Mouse (Mus musculus): ENCODE results near the gene Prkd2. TPM values are rescaled to one million over a fixed set of nuclear protein-coding genes. Genes with fewer than 3 reads are reported as not detected.

Gene Prkd2
- polyA plus RNA-seq, 2 experiments = 19.2 to 35.9 TPM

- DNase-seq (ENCODE audit: low spot score) (no peak), ATAC-seq (ENCODE audit: low FRiP score, low read depth) (no peak)
- TF ChIP-seq POLR2A (IDR thresholded peaks at IDR 0.05; ENCODE audit: borderline replicate concordance, extremely low read depth, insufficient read depth, insufficient read length) = no peak
- H3K4me1 ChIP-seq (ENCODE audit: control insufficient read depth, insufficient read depth, low read length) = peaks cover 5% of the 10 kb centered on the region; the same call in 1 of the 2 replicates
- no peak overlapping the region for H3K27ac ChIP-seq (replicated peaks; ENCODE audit: low read depth, low read length)
- no peak overlapping the region for H3K4me2 ChIP-seq (replicated peaks; ENCODE audit: low read depth, low read length, severe bottlenecking)
- no peak overlapping the region for H3K4me3 ChIP-seq (replicated peaks; ENCODE audit: low read length)
- no peaks in the 10 kb centered on the region for H3K9me3 ChIP-seq (ENCODE audit: control insufficient read depth, low read length)
- H3K9ac ChIP-seq (ENCODE audit: low read depth, low read length, severe bottlenecking) = 0 out of 2 replicates have a peak overlapping the region, but pooled peaks have one; percentile 21
- peaks cover 35% of the 10 kb centered on the region for H3K36me3 ChIP-seq (ENCODE audit: control insufficient read depth, insufficient read depth, low read length)
- no peaks in the 10 kb centered on the region for H3K27me3 ChIP-seq (ENCODE audit: control insufficient read depth, insufficient read depth, low read length)
- WGBS = 54% methylated on average over 6 of the region's 6 CpGs
Observed at GRCm38 (mm10) chr7:16912360-16912759, 69.7 kb downstream of the Prkd2 start.

DNA sequence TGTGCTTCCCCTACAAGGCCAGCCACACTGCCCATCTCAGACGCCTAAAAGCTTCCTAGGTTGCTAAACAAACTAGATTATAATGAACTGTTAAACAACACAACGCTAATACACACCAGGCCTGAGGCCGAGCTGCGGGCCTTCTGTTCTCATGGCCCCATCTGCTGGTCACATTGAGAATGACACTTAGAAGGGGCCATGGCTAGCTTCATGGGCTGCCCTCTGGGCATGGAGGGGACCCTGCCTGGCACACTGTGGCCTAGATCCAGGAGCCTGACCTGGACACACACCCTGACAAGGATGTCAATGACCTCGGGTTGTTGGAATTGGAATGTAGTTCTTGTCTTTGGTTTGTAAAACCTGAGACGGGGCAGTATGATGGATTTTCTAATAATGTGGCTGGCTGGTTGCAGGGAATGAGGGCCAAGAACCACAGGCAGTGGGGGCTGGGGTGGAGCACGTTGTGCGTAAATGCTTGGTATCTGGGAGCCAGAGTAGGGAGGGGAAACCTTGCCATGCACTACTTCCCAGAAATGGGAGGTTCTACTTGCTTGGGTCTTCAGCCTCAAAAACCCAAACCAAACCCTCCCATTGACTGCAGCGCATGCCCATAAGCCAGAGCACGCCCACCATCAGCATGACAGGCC is 71.2 kb downstream of the Prkd2 start:
- Histone ChIP-seq H3K27me3 (ENCODE audit: control insufficient read depth, insufficient read depth, low read length) (no peaks in the 10 kb centered on the region), H3K36me3 (ENCODE audit: control insufficient read depth, insufficient read depth, low read length) (peaks cover 51% of the 10 kb centered on the region), H3K27ac (replicated peaks; ENCODE audit: low read depth, low read length) (no peak overlapping the region), H3K4me2 (replicated peaks; ENCODE audit: low read depth, low read length, severe bottlenecking) (no peak overlapping the region), H3K4me1 (ENCODE audit: control insufficient read depth, insufficient read depth, low read length) (peaks cover 5% of the 10 kb centered on the region; the same call in 1 of the 2 replicates), H3K4me3 (replicated peaks; ENCODE audit: low read length) (no peak overlapping the region), H3K9ac (ENCODE audit: low read depth, low read length, severe bottlenecking) (no peak overlapping the region), H3K9me3 (ENCODE audit: control insufficient read depth, low read length) (no peaks in the 10 kb centered on the region)
- ATAC-seq (ENCODE audit: low FRiP score, low read depth) = peak; percentile 60
- peak; percentile 71 for DNase-seq (ENCODE audit: low spot score)
- no peak for TF ChIP-seq POLR2A (IDR thresholded peaks at IDR 0.05; ENCODE audit: borderline replicate concordance, extremely low read depth, insufficient read depth, insufficient read length)
- WGBS = 36% methylated on average over 10 of the region's 10 CpGs

DNA sequence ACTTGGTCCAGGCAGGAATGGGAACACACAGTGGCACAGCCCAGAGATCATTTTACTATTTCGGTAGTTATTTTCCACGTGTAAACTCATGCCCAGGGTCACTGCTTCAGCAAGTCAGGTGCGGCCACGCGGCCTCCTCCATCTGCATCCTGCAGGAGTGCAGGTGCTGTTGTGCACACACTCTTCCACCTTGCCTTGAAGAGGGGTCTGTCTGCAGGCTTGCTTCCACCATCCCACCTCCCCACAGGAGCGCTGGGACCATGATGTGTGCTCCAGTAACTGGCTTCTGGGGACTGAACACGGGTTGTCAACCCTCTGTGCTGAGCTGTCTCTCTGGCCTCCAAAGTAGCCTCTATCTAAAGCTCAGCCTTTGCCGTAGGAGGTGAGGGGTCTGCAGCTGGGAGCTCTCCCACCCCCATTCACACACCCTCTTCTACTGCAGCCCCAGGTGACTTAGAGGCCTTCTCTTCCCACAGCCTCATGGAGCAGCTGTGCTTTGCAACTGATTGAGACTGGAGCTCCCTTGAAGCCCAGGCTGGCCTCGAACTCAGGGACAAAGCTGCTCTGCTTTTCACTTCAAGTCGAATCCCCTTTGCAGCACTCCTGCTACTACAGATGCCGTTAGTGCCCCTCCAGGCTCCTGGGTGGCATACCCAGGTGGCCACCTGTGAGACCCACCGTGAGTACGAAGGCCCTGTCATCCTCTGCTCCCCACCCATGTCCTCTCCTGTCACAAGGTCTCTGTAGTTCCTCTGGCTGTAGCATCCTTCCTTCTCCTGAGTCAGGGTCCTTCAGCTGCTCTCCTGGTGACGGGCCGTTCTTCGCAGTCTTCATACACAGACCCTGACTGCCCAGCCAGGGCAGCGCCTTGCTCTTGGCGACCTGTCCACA is 72.0 kb downstream of the Prkd2 start:
- no peak overlapping the region for H3K4me2 ChIP-seq (replicated peaks; ENCODE audit: low read depth, low read length, severe bottlenecking)
- TF ChIP-seq POLR2A (IDR thresholded peaks at IDR 0.05; ENCODE audit: borderline replicate concordance, extremely low read depth, insufficient read depth, insufficient read length) = no peak
- 82% methylated on average over 18 of the region's 18 CpGs for WGBS
- H3K27ac ChIP-seq (replicated peaks; ENCODE audit: low read depth, low read length) = no peak overlapping the region
- H3K9ac ChIP-seq (ENCODE audit: low read depth, low read length, severe bottlenecking) = no peak overlapping the region
- no peak for ATAC-seq (ENCODE audit: low FRiP score, low read depth)
- DNase-seq (ENCODE audit: low spot score) = no peak
- H3K4me1 ChIP-seq (ENCODE audit: control insufficient read depth, insufficient read depth, low read length) = peaks cover 7% of the 10 kb centered on the region
- H3K27me3 ChIP-seq (ENCODE audit: control insufficient read depth, insufficient read depth, low read length) = no peaks in the 10 kb centered on the region
- no peak overlapping the region for H3K4me3 ChIP-seq (replicated peaks; ENCODE audit: low read length)
- peaks cover 59% of the 10 kb centered on the region for H3K36me3 ChIP-seq (ENCODE audit: control insufficient read depth, insufficient read depth, low read length)
- H3K9me3 ChIP-seq (ENCODE audit: control insufficient read depth, low read length) = no peaks in the 10 kb centered on the region

DNA sequence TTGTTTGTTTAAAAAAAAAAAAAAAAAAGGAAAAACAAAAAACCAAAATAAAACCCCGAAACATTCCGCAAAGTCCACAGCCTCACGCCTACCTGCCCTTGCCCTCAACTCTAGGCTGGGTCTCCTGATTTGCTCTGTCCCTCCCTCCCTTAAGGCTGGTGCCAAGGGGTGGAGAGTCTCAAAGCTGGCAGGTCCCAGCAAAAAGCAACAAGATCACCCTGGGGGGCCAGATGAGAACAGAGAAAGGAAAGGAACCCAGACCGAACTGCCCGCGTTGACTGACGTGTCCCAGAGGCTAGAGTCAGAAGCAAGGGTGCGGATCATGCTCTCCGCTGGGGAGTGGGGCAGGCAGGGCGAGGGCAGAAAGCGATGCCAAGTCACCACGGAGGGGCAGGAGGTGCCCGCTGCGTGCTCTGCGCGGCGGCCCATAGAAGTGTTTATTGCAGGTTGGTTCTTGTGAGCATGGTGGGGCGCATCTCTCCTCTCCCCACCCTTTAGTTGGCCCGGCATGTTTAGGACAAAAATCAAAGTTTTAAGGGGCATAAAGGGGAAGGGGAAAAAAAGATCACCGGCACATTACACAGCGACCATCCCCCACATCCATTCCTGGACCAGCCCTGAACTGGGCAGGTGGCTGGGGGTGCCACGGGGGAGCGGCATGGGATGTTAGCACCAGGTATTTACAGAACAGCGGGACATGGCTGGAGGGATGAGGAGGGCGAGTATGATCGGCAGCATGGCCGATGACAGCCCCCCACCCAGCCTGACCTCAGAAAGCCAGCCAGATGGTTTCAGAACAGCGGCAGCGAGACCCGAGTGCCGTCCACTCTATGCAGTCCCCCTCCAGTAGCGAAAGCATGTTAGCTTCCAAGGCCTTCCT is 73.0 kb downstream of the Prkd2 start:
- peaks cover 16% of the 10 kb centered on the region for H3K4me1 ChIP-seq (ENCODE audit: control insufficient read depth, insufficient read depth, low read length)
- 91% methylated on average over 32 of the region's 32 CpGs for WGBS
- TF ChIP-seq POLR2A (IDR thresholded peaks at IDR 0.05; ENCODE audit: borderline replicate concordance, extremely low read depth, insufficient read depth, insufficient read length) = no peak

More for the DNA sequence above, 73.0 kb downstream of the Prkd2 start:
- ATAC-seq (ENCODE audit: low FRiP score, low read depth) (no peak), DNase-seq (ENCODE audit: low spot score) (no peak)
- no peak overlapping the region for H3K4me2 ChIP-seq (replicated peaks; ENCODE audit: low read depth, low read length, severe bottlenecking)
- H3K9ac ChIP-seq (ENCODE audit: low read depth, low read length, severe bottlenecking) = no peak overlapping the region
- no peaks in the 10 kb centered on the region for H3K9me3 ChIP-seq (ENCODE audit: control insufficient read depth, low read length)
- H3K4me3 ChIP-seq (replicated peaks; ENCODE audit: low read length) = no peak overlapping the region
- no peak overlapping the region for H3K27ac ChIP-seq (replicated peaks; ENCODE audit: low read depth, low read length)
- H3K27me3 ChIP-seq (ENCODE audit: control insufficient read depth, insufficient read depth, low read length) = no peaks in the 10 kb centered on the region
- H3K36me3 ChIP-seq (ENCODE audit: control insufficient read depth, insufficient read depth, low read length) = peaks cover 63% of the 10 kb centered on the region

Measured in limb, embryonic 14.5 days (tissue).